Mouse (Mus musculus) intestine, embryonic 14.5 days (tissue): ENCODE measurements around the gene Zfp61. TPM values are rescaled to one million over a fixed set of nuclear protein-coding genes. Genes with fewer than 3 reads are reported as not detected.

ENCODE experiments used
- ATAC-seq: fragments of 200-750 bp; cut with Nextera tagmentation; replicated peaks from 2 replicates; pipeline ENCODE4 v1.8.0; 2017; ENCODE audit warnings: low read depth, moderate number of reproducible peaks, moderate TSS enrichment, moderate library complexity; ENCODE audit not compliant: low FRiP score, low TSS enrichment
- DNase-seq: peaks from one replicate; pipeline ENCODE4 v3.0.0-alpha.2; 2018; ENCODE audit warnings: low spot score
- H3K27ac ChIP-seq: fragments of 300-500 bp; sonication (generic); 2 replicates; pipeline ENCODE4 v1.5.1; 2014; ENCODE audit warnings: low read depth, mild to moderate bottlenecking, control low read depth
- H3K27me3 ChIP-seq: fragments of 300-500 bp; sonication (generic); replicated peaks from 2 replicates; pipeline ENCODE4 v1.6.1; 2014; ENCODE audit warnings: low read length, control low read depth; ENCODE audit not compliant: control insufficient read depth, insufficient read depth
- H3K36me3 ChIP-seq: fragments of 300-500 bp; sonication (generic); 2 replicates; pipeline ENCODE4 v1.6.1; 2014; ENCODE audit warnings: low read length, control low read depth; ENCODE audit not compliant: control insufficient read depth, insufficient read depth
- H3K4me1 ChIP-seq: fragments of 300-500 bp; sonication (generic); replicated peaks from 2 replicates; pipeline ENCODE4 v1.6.1; 2014; ENCODE audit warnings: low read length, control low read depth, mixed read lengths; ENCODE audit not compliant: control insufficient read depth, insufficient read depth
- H3K4me2 ChIP-seq: fragments of 300-500 bp; sonication (generic); 2 replicates; pipeline ENCODE4 v1.6.1; 2014; ENCODE audit warnings: low read length
- H3K4me3 ChIP-seq: fragments of 300-500 bp; sonication (generic); 2 replicates; pipeline ENCODE4 v1.5.1; 2014; ENCODE audit warnings: low read depth, low read length, control low read depth, mixed read lengths
- H3K9ac ChIP-seq: fragments of 300-500 bp; sonication (generic); 2 replicates; pipeline ENCODE4 v1.6.1; 2014; ENCODE audit warnings: mild to moderate bottlenecking, low read length
- H3K9me3 ChIP-seq: fragments of 300-500 bp; sonication (generic); 2 replicates; pipeline ENCODE4 v1.6.1; 2016; ENCODE audit warnings: low read length, control low read depth; ENCODE audit not compliant: control insufficient read depth
- WGBS: fragments of 180-500 bp; shearing (Covaris S2); extraction: QIAGEN DNeasy Blood & Tissue Kit; methylation state at CpG from one replicate; pipeline ENCODE4 v1.1.7; 2014; 5-methylcytosine and 5-hydroxymethylcytosine counted together
- polyA plus RNA-seq: library from polyadenylated mRNA; unstranded; fragments of >200 nt; fragmentation: Nextera tagmentation; extraction: Ambion mirVana; gene quantifications from 2 replicates; pipeline ENCODE4 v1.2.1, GENCODE M21; 2014

The Zfp61 gene
- polyA plus RNA-seq: 24.7 and 31.8 TPM in 2 replicates

GRCm38 (mm10) chr7:24300771-24301282 lies at the start of gene Zfp61:
Gene Zfp61 (minus strand): TSS chr7:24301232.
- Histone ChIP-seq H3K27ac (peak within 1 kb of the TSS; percentile 52; the same call in 1 of the 2 replicates), H3K36me3 (peaks cover 26% of the 10 kb centered on the region), H3K4me1 (no peaks in the 10 kb centered on the region; the same call in 1 of the 2 replicates), H3K9me3 (no peaks in the 10 kb centered on the region), H3K4me3 (peak within 1 kb of the TSS; percentile 73), H3K4me2 (peak within 1 kb of the TSS; percentile 80), H3K27me3 (no peaks in the 10 kb centered on the region), H3K9ac (peak within 1 kb of the TSS; percentile 71; the same call in 1 of the 2 replicates)
- WGBS: 2% methylated on average over 13 of the region's 13 CpGs
- DNase-seq: peak; percentile 80
- peak; percentile 68 for ATAC-seq

- ATAC-seq: no peak
- H3K27me3 ChIP-seq: 0 out of 2 replicates have a peak, but pooled peaks cover 3% of the 10 kb centered on the region
- no peak within 1 kb of the TSS for H3K4me2 ChIP-seq
- WGBS: 32% methylated on average over 6 of the region's 6 CpGs
- H3K36me3 ChIP-seq: no peaks in the 10 kb centered on the region
- H3K9me3 ChIP-seq: no peaks in the 10 kb centered on the region
- H3K4me1 ChIP-seq: no peaks in the 10 kb centered on the region
- H3K27ac ChIP-seq: no peak within 1 kb of the TSS
- no peak within 1 kb of the TSS for H3K4me3 ChIP-seq
- DNase-seq: no peak
- no peak within 1 kb of the TSS for H3K9ac ChIP-seq
Observed at GRCm38 (mm10) chr7:24348896-24349295, 47.9 kb upstream of the Zfp61 start, which contains the start of gene Lypd5. Gene Lypd5 (plus strand): TSS chr7:24349196.

- ATAC-seq: no peak
- H3K4me2 ChIP-seq: no peak overlapping the region
- no peak for DNase-seq
- 0 out of 2 replicates have a peak, but pooled peaks cover 3% of the 10 kb centered on the region for H3K27me3 ChIP-seq
- WGBS: 72% methylated on average over 5 of the region's 5 CpGs
- H3K36me3 ChIP-seq: no peaks in the 10 kb centered on the region
- H3K9me3 ChIP-seq: no peaks in the 10 kb centered on the region
- no peak overlapping the region for H3K4me3 ChIP-seq
- H3K9ac ChIP-seq: no peak overlapping the region
- H3K27ac ChIP-seq: no peak overlapping the region
- H3K4me1 ChIP-seq: no peaks in the 10 kb centered on the region
Observed at GRCm38 (mm10) chr7:24346444-24346843, 45.4 kb upstream of the Zfp61 start.

GRCm38 (mm10) chr7:24343701-24344272 lies 42.8 kb upstream of the Zfp61 start:
- Histone ChIP-seq H3K9ac (no peak overlapping the region), H3K4me2 (no peak overlapping the region)
- 58% methylated on average over 7 of the region's 7 CpGs for WGBS

GRCm38 (mm10) chr7:24338241-24338640 lies 37.2 kb upstream of the Zfp61 start:
- H3K36me3 ChIP-seq: no peaks in the 10 kb centered on the region
- H3K9me3 ChIP-seq: peaks cover under 1% of the 10 kb centered on the region; the same call in 1 of the 2 replicates
- no peak overlapping the region for H3K9ac ChIP-seq
- H3K27me3 ChIP-seq: peaks cover 13% of the 10 kb centered on the region
- no peak for DNase-seq
- no peak overlapping the region for H3K4me3 ChIP-seq
- 40% methylated on average over 2 of the region's 2 CpGs for WGBS
- no peak overlapping the region for H3K27ac ChIP-seq
- no peak for ATAC-seq
- no peak overlapping the region for H3K4me2 ChIP-seq
- no peaks in the 10 kb centered on the region for H3K4me1 ChIP-seq

More at GRCm38 (mm10) chr7:24343701-24344272, 42.8 kb upstream of the Zfp61 start:
- ATAC-seq (no peak), DNase-seq (no peak)
- Histone ChIP-seq H3K36me3 (no peaks in the 10 kb centered on the region), H3K27ac (no peak overlapping the region), H3K4me1 (no peaks in the 10 kb centered on the region), H3K27me3 (no peaks in the 10 kb centered on the region), H3K9me3 (no peaks in the 10 kb centered on the region), H3K4me3 (no peak overlapping the region)

GRCm38 (mm10) chr7:24335699-24336309 lies 34.8 kb upstream of the Zfp61 start:
- DNase-seq: peak; percentile 81
- Histone ChIP-seq H3K4me1 (no peaks in the 10 kb centered on the region), H3K27me3 (peaks cover 21% of the 10 kb centered on the region), H3K4me3 (no peak overlapping the region), H3K4me2 (no peak overlapping the region), H3K27ac (no peak overlapping the region), H3K36me3 (no peaks in the 10 kb centered on the region), H3K9me3 (peaks cover 3% of the 10 kb centered on the region; the same call in 1 of the 2 replicates), H3K9ac (no peak overlapping the region)
- no peak; the same call in 1 of the 2 replicates for ATAC-seq
- 12% methylated on average over 5 of the region's 5 CpGs for WGBS

- H3K9me3 ChIP-seq: peaks cover 3% of the 10 kb centered on the region; the same call in 1 of the 2 replicates
- H3K4me2 ChIP-seq: peak within 1 kb of the TSS; percentile 34
- no peak within 1 kb of the TSS for H3K27ac ChIP-seq
- ATAC-seq (no peak), DNase-seq (no peak)
- 42% methylated on average over 49 of the region's 49 CpGs for WGBS
- H3K4me3 ChIP-seq: peak within 1 kb of the TSS; percentile 1; the same call in 1 of the 2 replicates
- H3K4me1 ChIP-seq: no peaks in the 10 kb centered on the region
- peaks cover 21% of the 10 kb centered on the region for H3K27me3 ChIP-seq
- no peaks in the 10 kb centered on the region for H3K36me3 ChIP-seq
- no peak within 1 kb of the TSS for H3K9ac ChIP-seq
Observed at GRCm38 (mm10) chr7:24333304-24333986, 32.4 kb upstream of the Zfp61 start, which contains the start of gene Tescl. Gene Tescl (minus strand): TSS chr7:24333936.

GRCm38 (mm10) chr7:24327281-24327975 lies 26.4 kb upstream of the Zfp61 start:
- Histone ChIP-seq H3K36me3 (no peaks in the 10 kb centered on the region), H3K4me2 (no peak overlapping the region), H3K27me3 (0 out of 2 replicates have a peak, but pooled peaks cover 6% of the 10 kb centered on the region), H3K4me3 (no peak overlapping the region), H3K9me3 (peaks cover 8% of the 10 kb centered on the region), H3K4me1 (no peaks in the 10 kb centered on the region), H3K9ac (no peak overlapping the region), H3K27ac (no peak overlapping the region)
- 77% methylated on average over 14 of the region's 14 CpGs for WGBS
- DNase-seq (no peak), ATAC-seq (no peak)
